Mouse (Mus musculus) forelimb bud, embryonic 11.5 days (tissue): Measurements from ENCODE around the gene Farp2.
"Not testable (repeated sequence)": the region's sequence is repeated elsewhere in the genome, so short reads cannot be mapped to it uniquely, and the experiment has no call there.

Source experiments
- DNase-seq: peaks from one replicate; pipeline ENCODE4 v3.0.0-alpha.2; 2012; ENCODE audit warnings: low read depth, low spot score

Farp2 gene

GRCm38 (mm10) chr1:93635091-93635579, 123.3 kb downstream of the Farp2 start:
- no peak for DNase-seq

GRCm38 (mm10) chr1:93635580-93636192, 123.8 kb downstream of the Farp2 start:
- peak; percentile 99 for DNase-seq

- DNase-seq, result no peak
These were observed 124.5 kb downstream of the Farp2 start for GRCm38 (mm10) chr1:93636211-93636897.

GRCm38 (mm10) chr1:93641978-93642377, 130.1 kb downstream of the Farp2 start:
- no peak for DNase-seq

- no peak for DNase-seq
These were observed 130.8 kb downstream of the Farp2 start for GRCm38 (mm10) chr1:93642692-93643091.

GRCm38 (mm10) chr1:93649604-93650172, 137.8 kb downstream of the Farp2 start:
- DNase-seq, result no peak

- DNase-seq, result no peak
These were observed 142.4 kb downstream of the Farp2 start for GRCm38 (mm10) chr1:93654275-93654674.

GRCm38 (mm10) chr1:93654798-93655197, 142.9 kb downstream of the Farp2 start:
- no peak for DNase-seq

GRCm38 (mm10) chr1:93656325-93657024, 144.6 kb downstream of the Farp2 start:
- DNase-seq, result no peak

- DNase-seq, result no peak
These were observed 145.1 kb downstream of the Farp2 start for GRCm38 (mm10) chr1:93657025-93657360.

GRCm38 (mm10) chr1:93658559-93658958, 146.7 kb downstream of the Farp2 start, which contains the start of gene Stk25:
Stk25 (minus strand) TSS chr1:93658659.
- not testable (repeated sequence) for DNase-seq

- peak; percentile 23 for DNase-seq
These were observed 156.0 kb downstream of the Farp2 start for GRCm38 (mm10) chr1:93667760-93668400.

- DNase-seq, result peak; percentile 77
These were observed 157.1 kb downstream of the Farp2 start for GRCm38 (mm10) chr1:93668791-93669548.

- no peak for DNase-seq
These were observed 158.1 kb downstream of the Farp2 start for GRCm38 (mm10) chr1:93669941-93670340.
